Mouse (Mus musculus): ENCODE results near the gene Acap3.
A peak's percentile ranks its signal among the peaks of the same experiment; 100 is the strongest.

Gene Acap3

GRCm38 (mm10) chr4:155891551-155892001, at the start of gene Acap3, which contains the start of gene Pusl1:
Acap3 (plus strand) TSS chr4:155891822.
Pusl1 (minus strand) TSS chr4:155891781.
- peak; percentile 94 to 96 for DNase-seq (ENCODE audit: low spot score in 2 of 2)

GRCm38 (mm10) chr4:155843231-155843630, 48.4 kb upstream of the Acap3 start:
- DNase-seq (ENCODE audit: low spot score in 2 of 2): no peak

- peak; percentile 80 to 95 for DNase-seq (ENCODE audit: low spot score in 2 of 2)
Measured at GRCm38 (mm10) chr4:155846871-155847578, 44.6 kb upstream of the Acap3 start, which contains the start of gene Dvl1. Dvl1 (plus strand) TSS chr4:155847402.

- peak in 1 of 2 experiments; percentile 49 for DNase-seq (ENCODE audit: low spot score in 2 of 2)
Measured at GRCm38 (mm10) chr4:155847591-155848352, 43.9 kb upstream of the Acap3 start.

GRCm38 (mm10) chr4:155848434-155849095, 43.1 kb upstream of the Acap3 start:
- no peak for DNase-seq (ENCODE audit: low spot score in 2 of 2)

- DNase-seq (ENCODE audit: low spot score in 2 of 2): no peak
Measured at GRCm38 (mm10) chr4:155849391-155849790, 42.2 kb upstream of the Acap3 start.

GRCm38 (mm10) chr4:155849792-155850451, 41.7 kb upstream of the Acap3 start:
- DNase-seq (ENCODE audit: low spot score in 2 of 2): no peak

GRCm38 (mm10) chr4:155851368-155851767, 40.3 kb upstream of the Acap3 start:
- DNase-seq (ENCODE audit: low spot score in 2 of 2): no peak

- DNase-seq (ENCODE audit: low spot score in 2 of 2): no peak
Measured at GRCm38 (mm10) chr4:155851951-155852411, 39.6 kb upstream of the Acap3 start.

GRCm38 (mm10) chr4:155853421-155853820, 38.2 kb upstream of the Acap3 start:
- DNase-seq (ENCODE audit: low spot score in 2 of 2): no peak

GRCm38 (mm10) chr4:155854991-155855390, 36.6 kb upstream of the Acap3 start:
- no peak for DNase-seq (ENCODE audit: low spot score in 2 of 2)

- DNase-seq (ENCODE audit: low spot score in 2 of 2): no peak
Measured at GRCm38 (mm10) chr4:155856071-155856470, 35.6 kb upstream of the Acap3 start.

- DNase-seq (ENCODE audit: low spot score in 2 of 2): no peak
Measured at GRCm38 (mm10) chr4:155856881-155857280, 34.7 kb upstream of the Acap3 start.

- peak in 1 of 2 experiments; percentile 16 for DNase-seq (ENCODE audit: low spot score in 2 of 2)
Measured at GRCm38 (mm10) chr4:155859318-155859717, 32.3 kb upstream of the Acap3 start.

- DNase-seq (ENCODE audit: low spot score in 2 of 2): no peak
Measured at GRCm38 (mm10) chr4:155861787-155862186, 29.8 kb upstream of the Acap3 start.

- DNase-seq (ENCODE audit: low spot score in 2 of 2): peak in 1 of 2 experiments; percentile 4
Measured at GRCm38 (mm10) chr4:155863001-155863400, 28.6 kb upstream of the Acap3 start, which contains the start of gene Tas1r3. Tas1r3 (minus strand) TSS chr4:155863362.

GRCm38 (mm10) chr4:155868614-155869298, 22.9 kb upstream of the Acap3 start:
- peak in 1 of 2 experiments; percentile 25 for DNase-seq (ENCODE audit: low spot score in 2 of 2)

GRCm38 (mm10) chr4:155869317-155870033, 22.1 kb upstream of the Acap3 start, which contains the start of the genes Cptp and Ints11:
Cptp (minus strand) TSS chr4:155869440.
Ints11 (plus strand) TSS chr4:155869546.
- peak; percentile 94 to 96 for DNase-seq (ENCODE audit: low spot score in 2 of 2)

- no peak for DNase-seq (ENCODE audit: low spot score in 2 of 2)
Measured at GRCm38 (mm10) chr4:155871404-155871803, 20.2 kb upstream of the Acap3 start.

- DNase-seq (ENCODE audit: low spot score in 2 of 2): no peak
Measured at GRCm38 (mm10) chr4:155883587-155883986, 8.0 kb upstream of the Acap3 start.

Data from frontal cortex, postnatal 10 days (tissue).